ENCODE assay signal across 8 mouse cellular contexts in the genomic region with DNA sequence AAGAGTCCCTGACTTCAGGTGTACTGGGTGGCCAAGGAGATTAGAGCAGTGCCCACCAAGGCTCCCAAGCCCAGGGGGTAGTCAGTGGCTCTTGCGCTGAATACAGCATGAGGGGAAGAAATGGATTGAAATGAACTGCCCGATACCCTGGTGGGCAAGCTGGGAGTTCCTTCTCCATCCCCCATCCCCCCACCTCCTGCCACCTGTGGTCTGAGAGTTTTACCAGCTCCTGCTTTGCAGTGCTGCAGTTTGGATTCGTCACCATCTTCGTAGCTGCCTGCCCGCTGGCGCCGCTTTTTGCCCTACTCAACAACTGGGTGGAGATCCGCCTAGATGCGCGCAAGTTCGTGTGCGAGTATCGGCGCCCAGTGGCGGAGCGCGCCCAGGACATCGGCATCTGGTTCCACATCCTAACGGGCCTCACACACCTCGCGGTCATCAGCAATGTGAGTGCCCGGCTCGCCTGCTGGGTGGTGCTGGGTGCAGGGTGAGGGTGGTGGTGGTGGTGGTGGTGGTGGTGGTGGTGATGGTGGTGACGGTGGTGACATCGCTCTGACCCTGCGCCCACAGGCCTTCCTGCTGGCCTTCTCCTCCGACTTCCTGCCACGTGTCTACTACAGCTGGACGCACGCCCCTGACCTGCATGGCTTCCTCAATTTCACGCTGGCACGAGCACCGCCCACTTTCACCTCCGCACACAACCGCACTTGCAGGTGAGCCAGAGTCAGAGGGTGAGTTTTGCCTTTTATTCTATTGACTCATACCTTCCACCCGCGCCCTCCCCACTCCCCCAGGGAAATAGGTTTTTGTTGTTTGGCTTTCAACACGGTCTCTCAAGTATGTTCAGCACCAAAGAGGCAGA. TPM values are rescaled to one million over a fixed set of nuclear protein-coding genes. Genes with fewer than 3 reads are reported as not detected.
DNase-seq lines count a peak whose midpoint lies in the region; ATAC-seq and TF ChIP-seq lines count a peak whose summit lies in the region.

No protein-coding gene starts in this region.

- H3K4me1 ChIP-seq in liver, adult 2 months (ENCODE audit: control insufficient read depth, insufficient read depth, low read length): no peaks in the 10 kb centered on the region
- peaks cover 5% of the 10 kb centered on the region; the same call in 1 of the 2 replicates for H3K4me1 ChIP-seq in hindbrain, embryonic 12.5 days
- H3K4me1 ChIP-seq in lung, embryonic 14.5 days (ENCODE audit: insufficient read depth): no peaks in the 10 kb centered on the region
- H3K4me1 ChIP-seq in neural tube, embryonic 15.5 days: 0 out of 2 replicates have a peak, but pooled peaks cover 4% of the 10 kb centered on the region

- no peaks in the 10 kb centered on the region for H3K9me3 ChIP-seq in hindbrain, embryonic 12.5 days (replicated peaks)
- H3K9me3 ChIP-seq in lung, embryonic 14.5 days (ENCODE audit: low read depth, low read length): no peaks in the 10 kb centered on the region
- H3K9me3 ChIP-seq in neural tube, embryonic 15.5 days (replicated peaks): no peaks in the 10 kb centered on the region

- peak overlapping the region; percentile 46 for H3K4me2 ChIP-seq in hindbrain, embryonic 12.5 days (replicated peaks)
- H3K4me2 ChIP-seq in lung, embryonic 14.5 days: peak overlapping the region; percentile 62
- H3K4me2 ChIP-seq in neural tube, embryonic 15.5 days: peak overlapping the region; percentile 49

- 14% methylated on average over 38 of the region's 38 CpGs for WGBS in liver, adult 2 months
- 24% methylated on average over 37 of the region's 38 CpGs for WGBS in hindbrain, embryonic 12.5 days
- WGBS in lung, embryonic 14.5 days: 10% methylated on average over 38 of the region's 38 CpGs
- WGBS in neural tube, embryonic 15.5 days: 27% methylated on average over 38 of the region's 38 CpGs

- peaks cover 1% of the 10 kb centered on the region for H3K36me3 ChIP-seq in liver, adult 2 months (ENCODE audit: control insufficient read depth, insufficient read depth, low read length)
- H3K36me3 ChIP-seq in hindbrain, embryonic 12.5 days: peaks cover 5% of the 10 kb centered on the region
- peaks cover 14% of the 10 kb centered on the region; the same call in 1 of the 2 replicates for H3K36me3 ChIP-seq in lung, embryonic 14.5 days (ENCODE audit: insufficient read depth)
- peaks cover 11% of the 10 kb centered on the region for H3K36me3 ChIP-seq in neural tube, embryonic 15.5 days

- peak overlapping the region; percentile 30; the same call in 1 of the 2 replicates for H3K9ac ChIP-seq in liver, adult 2 months (ENCODE audit: low read depth, low read length)
- H3K9ac ChIP-seq in hindbrain, embryonic 12.5 days: no peak overlapping the region
- peak overlapping the region; percentile 34 for H3K9ac ChIP-seq in lung, embryonic 14.5 days
- H3K9ac ChIP-seq in neural tube, embryonic 15.5 days (replicated peaks): no peak overlapping the region

- no peak for TF ChIP-seq CTCF in liver, adult 2 months (IDR thresholded peaks at IDR 0.05; ENCODE audit: low read depth, low read length)
- TF ChIP-seq CTCF in brain, embryonic 14.5 days (IDR thresholded peaks at IDR 0.05; ENCODE audit: borderline replicate concordance, extremely low read depth, insufficient read depth, insufficient read length): no peak
- TF ChIP-seq CTCF in lung, embryonic 14.5 days (IDR thresholded peaks at IDR 0.05; ENCODE audit: low read depth): no peak

- no peak for DNase-seq in liver, adult 2 months (ENCODE audit: extremely low read depth, low read depth, low spot score)
- no peak for DNase-seq in liver
- DNase-seq in brain, embryonic 14.5 days (ENCODE audit: low read depth): peak; percentile 1
- peak; percentile 19 for DNase-seq in lung, embryonic 14.5 days
- no peak for DNase-seq in layer of hippocampus, postnatal 10 days (ENCODE audit: low spot score in 2 of 2)
- no peak for DNase-seq in gastrocnemius, postnatal 25 days

- H3K79me2 ChIP-seq in liver, adult 2 months (ENCODE audit: control insufficient read depth, insufficient read depth, low read length): no peaks in the 10 kb centered on the region

- no peak overlapping the region for H3K27ac ChIP-seq in liver, adult 2 months (replicated peaks; ENCODE audit: insufficient read depth, low read depth, low read length)
- no peak overlapping the region for H3K27ac ChIP-seq in hindbrain, embryonic 12.5 days
- no peak overlapping the region for H3K27ac ChIP-seq in lung, embryonic 14.5 days (ENCODE audit: low read depth)
- no peak overlapping the region for H3K27ac ChIP-seq in neural tube, embryonic 15.5 days (replicated peaks)

- H3K4me3 ChIP-seq in liver, adult 2 months (ENCODE audit: insufficient read depth, low read depth, low read length): peak overlapping the region; percentile 56
- H3K4me3 ChIP-seq in hindbrain, embryonic 12.5 days: peak overlapping the region; percentile 18
- H3K4me3 ChIP-seq in lung, embryonic 14.5 days (ENCODE audit: low read depth, low read length): peak overlapping the region; percentile 27
- H3K4me3 ChIP-seq in neural tube, embryonic 15.5 days (replicated peaks): peak overlapping the region; percentile 22

- 0 out of 2 replicates have a peak, but pooled peaks have one; percentile 13 for ATAC-seq in hindbrain, embryonic 12.5 days (ENCODE audit: low FRiP score)
- 0 out of 2 replicates have a peak, but pooled peaks have one; percentile 26 for ATAC-seq in lung, embryonic 14.5 days (ENCODE audit: insufficient read depth)
- no peak for ATAC-seq in neural tube, embryonic 15.5 days (ENCODE audit: low FRiP score)

- no peak for TF ChIP-seq POLR2A in liver, adult 2 months (IDR thresholded peaks at IDR 0.05; ENCODE audit: extremely low read depth, insufficient read depth, low read length)
- no peak for TF ChIP-seq POLR2A in brain, embryonic 14.5 days (IDR thresholded peaks at IDR 0.05; ENCODE audit: borderline replicate concordance, extremely low read depth, insufficient read depth, insufficient read length, poor library complexity, severe bottlenecking)

- no peaks in the 10 kb centered on the region for H3K27me3 ChIP-seq in liver, adult 2 months (ENCODE audit: control insufficient read depth, insufficient read depth, low read length)
- H3K27me3 ChIP-seq in hindbrain, embryonic 12.5 days: peaks cover 16% of the 10 kb centered on the region
- H3K27me3 ChIP-seq in lung, embryonic 14.5 days (ENCODE audit: insufficient read depth, low read length): no peaks in the 10 kb centered on the region
- no peaks in the 10 kb centered on the region for H3K27me3 ChIP-seq in neural tube, embryonic 15.5 days (replicated peaks)

RNA-seq across cellular contexts. Expression of gene Ano7, which starts 27.7 kb away (rescaled TPM):
- total RNA-seq in liver, adult 2 months (2014; rRNA removed): not detected in 2 replicates
- polyA plus RNA-seq in liver, adult 2 months (2012; rRNA removed): 0.02 and 0.10 TPM in 2 replicates
- 0.57 and 0.85 TPM in 2 replicates for polyA plus RNA-seq in brain, embryonic 14.5 days (2012; rRNA removed)
- 0.09 and 0.40 TPM in 2 replicates for polyA plus RNA-seq in hindbrain, embryonic 12.5 days (2016; fragmentation: Nextera tagmentation; extraction: Ambion mirVana)
- 0.08 and 0.51 TPM in 2 replicates for polyA plus RNA-seq in lung, embryonic 14.5 days (2014; fragmentation: Nextera tagmentation; extraction: Ambion mirVana)
- 1.4 TPM in 2 replicates for polyA plus RNA-seq in neural tube, embryonic 15.5 days (2015; fragmentation: Nextera tagmentation; extraction: Ambion mirVana)
- under 1 TPM; 0.18 TPM for total RNA-seq in layer of hippocampus, postnatal 10 days (2021)
- not detected for total RNA-seq in gastrocnemius, postnatal 25 days (2021)

RNA-seq across cellular contexts. Expression of gene Pask, which starts 58.1 kb away (rescaled TPM):
- total RNA-seq in liver, adult 2 months (2014; rRNA removed): 0.18 and 0.47 TPM in 2 replicates
- 0.36 and 1.0 TPM in 2 replicates for polyA plus RNA-seq in liver, adult 2 months (2012; rRNA removed)
- 11.9 and 15.1 TPM in 2 replicates for polyA plus RNA-seq in brain, embryonic 14.5 days (2012; rRNA removed)
- polyA plus RNA-seq in hindbrain, embryonic 12.5 days (2016; fragmentation: Nextera tagmentation; extraction: Ambion mirVana): 15.2 and 15.9 TPM in 2 replicates
- polyA plus RNA-seq in lung, embryonic 14.5 days (2014; fragmentation: Nextera tagmentation; extraction: Ambion mirVana): 20.0 and 20.9 TPM in 2 replicates
- 5.1 and 7.7 TPM in 2 replicates for polyA plus RNA-seq in neural tube, embryonic 15.5 days (2015; fragmentation: Nextera tagmentation; extraction: Ambion mirVana)
- total RNA-seq in layer of hippocampus, postnatal 10 days (2021): 1 to 10 TPM; 7.6 to 7.7 TPM
- 1 to 10 TPM in 1 of 2 experiments, under 1 TPM in 1; 0.83 to 2.0 TPM for total RNA-seq in gastrocnemius, postnatal 25 days (2021)

RNA-seq across cellular contexts. Expression of gene Ppp1r7, which starts 58.8 kb away (rescaled TPM):
- 2.8 and 3.0 TPM in 2 replicates for total RNA-seq in liver, adult 2 months (2014; rRNA removed)
- polyA plus RNA-seq in liver, adult 2 months (2012; rRNA removed): 2.0 and 2.1 TPM in 2 replicates
- polyA plus RNA-seq in brain, embryonic 14.5 days (2012; rRNA removed): 11.6 and 16.2 TPM in 2 replicates
- polyA plus RNA-seq in hindbrain, embryonic 12.5 days (2016; fragmentation: Nextera tagmentation; extraction: Ambion mirVana): 70.6 and 72.6 TPM in 2 replicates
- polyA plus RNA-seq in lung, embryonic 14.5 days (2014; fragmentation: Nextera tagmentation; extraction: Ambion mirVana): 69.5 and 76.5 TPM in 2 replicates
- 52.7 and 54.1 TPM in 2 replicates for polyA plus RNA-seq in neural tube, embryonic 15.5 days (2015; fragmentation: Nextera tagmentation; extraction: Ambion mirVana)
- 10 to 100 TPM; 62.1 to 73.1 TPM for total RNA-seq in layer of hippocampus, postnatal 10 days (2021)
- total RNA-seq in gastrocnemius, postnatal 25 days (2021): 10 to 100 TPM; 15.8 to 17.5 TPM

Comparison
In these comparisons a context has a peak if more than half of its experiments do, and no peak if none do; other contexts are left out.
1. DNase-seq: peak in brain, embryonic 14.5 days (single experiment) and lung, embryonic 14.5 days (single experiment); none in liver, adult 2 months (single experiment), liver (single experiment), layer of hippocampus, postnatal 10 days (0 of 2) and gastrocnemius, postnatal 25 days (single experiment).
2. H3K9ac ChIP-seq: peak in liver, adult 2 months (single experiment) and lung, embryonic 14.5 days (single experiment); none in hindbrain, embryonic 12.5 days (single experiment) and neural tube, embryonic 15.5 days (single experiment).
3. Peak in every context shown above with its lines, with median percentiles within 50 percentile points of each other: H3K4me3 ChIP-seq and H3K4me2 ChIP-seq.